Mouse (Mus musculus) forelimb bud, embryonic 11.5 days (tissue): ENCODE results near the gene Nfkbia.

Experiments
- DNase-seq: peaks from one replicate; pipeline ENCODE4 v3.0.0-alpha.2; 2012; ENCODE audit warnings: low read depth, low spot score

Gene Nfkbia

DNA sequence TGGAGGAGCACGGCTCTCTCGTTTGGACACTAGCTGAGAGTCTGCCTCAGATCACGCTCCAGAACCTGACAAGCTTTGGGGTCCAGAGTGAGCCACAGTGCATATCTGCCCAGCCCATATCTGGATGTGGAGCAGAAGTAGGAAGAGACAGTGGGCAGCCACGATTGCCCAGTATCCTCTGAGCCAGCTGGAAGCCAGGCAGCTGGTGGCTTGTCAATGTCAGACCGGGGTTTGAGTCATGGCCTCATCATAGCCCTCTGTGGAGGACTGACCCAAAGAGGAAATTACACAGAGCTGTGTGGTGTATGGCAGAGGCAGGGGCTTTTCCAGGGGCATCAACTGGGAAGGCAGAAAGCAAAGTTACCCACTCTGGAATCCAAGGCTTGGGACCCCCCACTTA, 25.6 kb downstream of the Nfkbia start:
- no peak for DNase-seq

GRCm38 (mm10) chr12:55466088-55466701, 26.3 kb downstream of the Nfkbia start:
- DNase-seq, result no peak

DNA sequence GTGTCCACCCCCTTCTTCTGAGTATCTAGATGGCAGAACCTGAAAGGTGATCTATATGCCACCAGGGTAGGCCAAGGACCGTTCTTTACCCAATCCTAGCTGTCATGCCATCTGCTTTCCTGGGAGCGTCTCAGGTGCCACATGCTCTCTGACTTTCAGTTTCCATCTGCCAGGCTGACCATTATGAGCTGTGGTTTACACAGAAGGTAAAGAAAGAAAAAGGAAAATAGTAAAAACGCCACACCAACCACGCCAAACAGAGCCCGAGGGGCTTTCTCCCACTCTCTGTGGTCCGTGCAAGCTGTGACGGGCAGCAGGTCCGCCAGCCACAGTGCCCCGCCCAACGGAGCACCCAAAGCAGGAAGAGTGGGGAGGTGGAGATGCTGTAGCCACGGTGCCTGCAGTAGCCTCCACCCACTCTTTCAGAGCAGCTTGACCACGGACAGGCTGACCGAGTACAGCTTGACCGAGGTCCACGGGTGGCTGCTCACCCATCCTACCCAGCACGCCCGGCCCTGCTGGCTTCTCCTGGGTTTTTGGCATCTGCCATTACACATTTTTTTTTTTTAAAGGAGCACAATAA, 27.0 kb downstream of the Nfkbia start:
- DNase-seq, result no peak

DNA sequence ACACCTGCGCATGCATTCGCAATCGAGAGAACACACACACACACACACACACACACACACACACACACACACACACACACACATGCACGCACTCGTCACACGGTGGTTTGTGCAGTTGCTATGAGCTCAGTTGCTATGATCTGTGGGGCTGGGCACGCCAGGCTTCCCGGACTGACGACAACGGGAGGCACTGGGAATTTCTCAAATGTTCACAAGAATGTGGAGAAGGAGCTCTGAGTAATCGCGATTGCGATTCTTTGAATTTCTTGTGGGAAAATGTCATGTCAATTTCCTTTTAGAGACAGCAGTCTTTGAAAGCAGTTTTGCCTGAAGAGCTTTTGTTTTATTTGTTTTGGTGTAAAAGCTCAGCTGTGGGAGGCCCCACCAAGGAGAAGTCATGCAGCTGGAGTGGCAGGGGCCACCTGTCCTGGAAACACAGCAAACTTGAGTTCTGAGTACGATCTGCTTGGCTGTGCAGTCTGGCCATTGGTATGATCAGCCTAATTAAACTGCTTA, 27.5 kb downstream of the Nfkbia start:
- DNase-seq, result no peak

DNA sequence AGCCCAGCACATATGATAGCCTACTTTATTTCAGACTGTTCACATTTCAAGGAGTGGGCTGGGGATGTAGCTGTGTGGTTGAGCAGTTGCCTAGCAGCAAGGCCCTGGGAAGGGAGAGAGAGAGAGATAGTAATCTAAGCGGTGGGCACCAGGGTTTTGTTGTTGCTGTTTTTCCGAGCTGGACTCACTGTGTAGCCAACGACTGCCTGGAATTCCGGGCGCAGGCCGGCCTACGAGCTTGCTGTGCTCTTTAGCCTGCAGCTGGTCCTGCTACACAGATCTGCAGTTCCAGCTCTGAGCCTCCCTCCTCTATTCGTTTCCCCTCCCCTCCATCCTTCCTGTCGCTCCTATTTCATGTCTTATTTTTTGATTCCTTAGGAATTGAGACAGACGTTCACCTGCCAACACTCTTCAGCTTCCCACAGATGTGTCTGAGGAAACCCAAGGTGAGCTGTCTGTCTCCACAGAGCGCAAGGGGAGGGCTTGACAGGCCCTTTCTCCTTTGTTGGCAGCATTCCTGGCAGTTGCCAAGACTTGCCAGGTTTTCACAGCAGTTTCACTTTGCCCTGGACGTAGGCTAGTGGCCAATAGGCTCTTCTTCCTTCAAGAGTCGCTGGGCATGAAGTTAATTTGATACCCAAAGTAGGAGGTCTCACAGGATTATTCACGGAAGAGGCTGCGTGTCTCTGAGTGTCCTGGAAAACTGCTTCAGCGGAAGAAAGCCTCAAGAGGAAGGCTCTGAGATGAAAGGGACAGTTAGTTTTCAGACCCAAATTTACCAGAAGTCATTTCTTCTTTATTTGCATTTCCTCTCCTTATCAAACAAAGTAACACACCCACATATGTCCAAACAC, 28.2 kb downstream of the Nfkbia start:
- peak; percentile 48 for DNase-seq

- no peak for DNase-seq
These were observed 29.4 kb downstream of the Nfkbia start for GRCm38 (mm10) chr12:55463087-55463486.

- DNase-seq, result no peak
These were observed 30.0 kb downstream of the Nfkbia start for GRCm38 (mm10) chr12:55462456-55462855.

DNA sequence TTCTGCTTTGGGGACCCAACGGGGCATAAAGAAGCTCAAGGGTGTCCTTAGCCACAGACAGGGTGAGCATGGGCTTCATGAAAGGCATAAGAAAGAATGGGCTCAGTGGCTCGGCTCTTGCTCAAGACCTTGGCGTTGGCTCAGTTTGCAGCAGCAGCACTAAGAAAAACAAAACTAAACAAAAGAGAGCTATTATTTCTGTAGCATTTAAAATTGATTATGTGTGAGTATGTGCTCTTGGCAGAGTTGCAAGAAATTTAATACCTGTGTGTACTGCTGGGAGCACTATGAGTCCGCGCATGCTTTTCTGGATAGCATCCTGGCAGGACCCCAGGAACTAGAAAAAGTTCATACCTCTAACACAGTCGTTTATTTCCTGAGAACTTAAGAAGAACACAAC, 30.7 kb downstream of the Nfkbia start:
- DNase-seq, result peak; percentile 18

GRCm38 (mm10) chr12:55460900-55461299, 31.5 kb downstream of the Nfkbia start:
- no peak for DNase-seq

DNA sequence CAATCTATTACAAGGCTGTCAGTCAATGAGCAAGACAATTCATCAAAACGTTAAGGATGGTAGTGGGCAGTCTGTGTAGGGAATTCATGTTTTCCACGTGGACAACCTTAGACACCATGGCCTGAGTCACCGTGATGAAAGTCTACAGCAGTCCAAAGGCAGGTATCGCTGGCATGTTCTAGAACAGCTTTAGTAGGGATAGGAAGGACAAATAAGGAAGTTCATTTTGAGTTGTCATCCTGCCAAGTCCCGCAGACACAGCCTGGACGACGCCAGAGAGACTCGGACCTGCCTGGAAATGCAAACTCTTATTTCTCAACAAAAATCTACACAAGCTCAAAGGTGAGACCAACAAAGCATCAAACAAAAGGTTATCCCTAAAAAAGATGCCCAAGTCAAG, 32.7 kb downstream of the Nfkbia start:
- no peak for DNase-seq

GRCm38 (mm10) chr12:55456893-55457292, 35.6 kb downstream of the Nfkbia start:
- no peak for DNase-seq

DNA sequence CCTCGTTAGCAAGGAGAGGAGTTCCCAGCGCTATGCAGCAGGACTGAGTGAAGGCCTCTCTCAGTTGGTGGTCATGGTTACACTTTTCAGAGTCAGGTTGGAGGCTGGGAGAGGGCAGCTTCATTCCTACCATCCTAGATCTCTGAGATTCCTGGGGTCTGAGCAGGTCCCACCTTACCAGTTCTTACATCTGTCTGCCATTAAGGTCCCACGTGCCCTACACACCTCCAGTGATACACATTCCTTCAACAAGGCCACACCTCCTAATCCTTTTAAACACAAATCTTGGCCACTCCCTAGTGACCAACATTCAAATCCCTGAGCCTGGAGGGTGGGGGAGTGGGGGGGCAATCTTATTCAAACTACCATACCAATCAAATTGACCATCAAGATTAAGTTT, 36.3 kb downstream of the Nfkbia start:
- no peak for DNase-seq

DNA sequence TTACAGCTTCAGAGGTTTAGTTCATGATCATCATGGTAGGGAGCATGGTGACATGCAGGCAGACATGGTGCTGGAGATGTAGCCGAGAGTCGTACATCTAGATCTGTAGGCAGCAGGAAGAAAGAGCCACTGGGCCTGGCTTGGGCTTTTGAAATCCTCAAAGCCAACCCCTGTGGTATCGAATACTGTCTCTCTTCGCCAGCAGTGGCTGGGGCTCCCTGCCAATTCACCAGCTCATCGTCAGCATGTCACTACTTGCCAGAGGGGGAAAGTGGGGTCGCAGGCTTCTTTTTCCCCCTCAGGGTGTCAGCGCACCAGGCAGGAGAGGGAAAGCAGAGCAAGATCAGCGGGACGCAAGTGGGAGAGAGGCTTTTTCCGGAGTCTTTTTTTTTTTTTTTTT, 37.2 kb downstream of the Nfkbia start:
- no peak for DNase-seq

DNA sequence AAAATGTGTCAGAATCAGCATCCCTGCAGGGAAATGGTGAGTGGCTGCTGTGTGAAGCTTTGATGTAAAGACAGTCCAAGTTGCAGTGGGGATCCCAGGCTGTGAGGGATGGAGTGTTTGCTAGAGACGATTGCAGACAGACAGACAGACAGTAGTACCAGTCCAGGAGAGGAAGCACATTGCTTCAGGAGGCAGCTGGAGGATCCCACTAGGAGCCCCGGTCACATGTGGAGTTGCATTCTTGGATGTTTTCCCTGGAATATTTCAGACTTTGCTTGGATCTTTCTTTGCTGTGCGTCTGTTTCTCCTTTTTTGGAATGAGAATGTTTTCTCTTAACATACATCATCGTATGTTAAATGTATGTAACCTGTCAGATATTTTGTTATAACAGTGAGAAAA, 38.5 kb downstream of the Nfkbia start:
- DNase-seq, result no peak

DNA sequence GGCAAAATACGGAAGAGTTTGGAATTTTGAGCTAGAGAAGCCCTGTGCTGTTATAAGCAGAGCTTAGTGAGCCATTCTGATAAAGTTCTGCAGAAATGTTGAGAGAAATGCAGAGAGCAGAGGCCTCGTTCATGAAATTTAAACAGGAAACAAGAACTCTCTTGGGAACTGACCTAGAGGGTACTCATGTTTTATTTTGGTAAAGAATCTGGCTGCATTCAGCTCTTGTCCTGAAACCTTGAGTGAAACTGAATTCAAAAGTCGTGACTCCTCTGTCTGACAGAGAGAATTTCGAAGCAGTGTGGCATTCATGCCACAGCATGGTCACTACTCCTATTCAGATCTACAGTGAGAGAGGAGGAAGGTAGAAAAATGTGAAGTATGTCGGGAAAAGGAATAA, 39.6 kb downstream of the Nfkbia start:
- DNase-seq, result no peak

DNA sequence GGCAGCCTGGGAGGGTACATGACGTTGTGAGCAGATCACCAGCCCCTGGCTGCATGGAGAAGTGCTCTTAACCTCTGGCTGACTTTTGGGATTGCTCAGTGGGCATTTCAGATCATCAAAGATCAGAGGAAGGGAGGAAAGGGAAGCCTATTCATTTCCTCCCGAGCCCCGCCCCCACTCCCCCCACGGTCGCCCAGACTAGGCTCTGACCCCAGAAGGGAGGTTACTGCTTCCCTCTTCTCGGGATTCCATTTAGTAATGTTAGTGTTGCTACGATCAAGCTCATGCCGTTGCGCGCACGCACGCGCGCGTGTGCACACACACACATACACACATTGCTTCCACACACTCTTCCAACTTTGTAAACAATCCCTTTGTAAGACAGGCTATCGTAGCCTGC, 42.0 kb downstream of the Nfkbia start:
- no peak for DNase-seq

- no peak for DNase-seq
These were observed 43.4 kb downstream of the Nfkbia start for GRCm38 (mm10) chr12:55449048-55449447.

DNA sequence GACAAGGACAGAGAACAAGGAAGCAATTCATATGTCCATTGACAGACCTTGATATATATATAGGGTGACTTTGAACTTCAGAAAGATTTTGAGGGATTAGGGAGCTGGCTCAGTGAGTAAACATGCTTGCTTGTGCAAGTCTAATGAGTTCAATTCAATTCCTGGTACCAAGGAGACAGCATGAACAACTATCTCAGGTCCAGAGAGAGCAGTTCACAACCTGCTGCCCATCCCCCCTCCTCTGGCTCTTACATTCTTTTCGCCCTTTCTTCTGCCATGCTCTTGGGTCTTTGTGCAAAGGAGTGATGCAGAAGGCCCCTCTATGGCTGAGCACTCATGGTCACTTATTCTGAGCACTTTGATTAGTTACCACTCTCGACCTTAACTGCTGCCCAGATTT, 44.0 kb downstream of the Nfkbia start:
- DNase-seq, result no peak

DNA sequence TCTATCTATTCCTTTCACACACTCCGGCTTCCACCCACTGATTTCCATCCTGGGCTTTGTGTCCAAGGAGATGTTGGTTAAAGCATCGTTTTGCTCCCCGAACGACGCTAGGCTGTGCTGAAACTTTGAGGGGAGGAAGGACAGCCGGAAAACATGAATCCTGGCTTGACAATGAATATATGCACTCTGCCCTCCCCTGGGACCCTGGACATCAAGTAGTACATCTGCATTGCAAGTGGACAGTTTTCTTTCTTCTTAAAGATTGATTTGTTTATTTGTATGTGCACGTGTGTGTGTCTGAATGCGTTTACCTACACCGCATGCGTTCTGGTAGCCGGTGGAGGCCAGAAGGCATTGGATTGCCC, 45.1 kb downstream of the Nfkbia start:
- no peak for DNase-seq

DNA sequence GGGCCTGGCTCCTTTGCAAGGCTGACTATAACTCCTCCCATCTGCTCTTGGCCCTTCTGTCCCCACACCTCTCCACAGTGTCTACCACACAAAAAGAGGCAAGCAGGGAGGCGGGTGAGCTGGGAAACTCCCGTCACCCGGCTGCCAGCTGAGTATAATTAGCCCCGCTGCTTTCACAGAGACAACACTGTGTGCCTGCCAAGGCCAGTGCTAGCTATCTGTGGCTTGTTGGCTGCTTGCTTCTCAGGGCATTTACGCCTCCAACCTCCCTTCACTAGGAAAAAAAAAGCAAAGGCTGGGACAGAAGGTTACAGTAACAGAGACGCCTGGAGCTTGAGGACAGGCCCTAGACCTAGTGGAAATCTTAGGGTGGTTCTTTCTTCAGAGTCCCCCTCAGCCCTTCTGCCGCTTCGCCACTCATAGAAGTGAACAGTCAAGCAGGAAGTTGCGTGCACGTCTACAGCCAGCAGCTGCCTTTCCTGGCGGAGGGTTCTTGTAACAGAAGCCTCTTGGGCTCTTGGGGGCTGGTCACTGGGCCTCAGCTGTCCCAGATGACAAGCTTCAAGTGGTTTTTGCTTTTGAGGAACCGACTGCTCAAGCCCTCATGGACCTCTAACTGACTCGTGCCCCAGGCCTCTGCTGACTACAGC, 45.6 kb downstream of the Nfkbia start:
- DNase-seq, result peak; percentile 39

- no peak for DNase-seq
These were observed 46.1 kb downstream of the Nfkbia start for GRCm38 (mm10) chr12:55446366-55446745.

DNA sequence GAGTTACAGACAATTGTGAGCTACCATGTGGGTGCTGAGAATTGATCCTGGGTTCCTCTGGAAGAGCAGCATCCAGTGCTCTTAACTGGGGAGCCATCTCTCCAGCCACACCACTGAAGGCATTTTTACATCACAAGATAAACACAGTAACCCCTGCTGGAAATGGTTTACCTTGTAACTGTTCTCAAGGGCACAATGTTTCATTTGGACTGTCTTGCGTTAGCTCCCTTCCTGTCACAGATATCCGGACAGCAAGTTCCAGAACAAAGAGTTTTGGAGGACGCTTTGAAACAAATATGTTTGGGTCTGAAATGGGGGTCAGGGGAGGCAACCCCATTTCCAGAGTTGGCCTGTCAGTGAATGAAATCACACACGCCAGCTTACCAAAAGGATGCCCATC, 46.9 kb downstream of the Nfkbia start:
- DNase-seq, result no peak
